Comparison of ENCODE assay signal across 9 mouse cellular contexts in genomic region chr8:120465710-120466109, GRCm38 (mm10).
A peak's percentile ranks its signal among the peaks of the same experiment; 100 is the strongest.
DNase-seq lines count a peak whose midpoint lies in the region; ATAC-seq lines count a peak whose summit lies in the region.
"Had no signal": no experiment of that assay in that cellular context is flagged by ENCODE, and none has a peak within 500 bp of the region (broad histone marks: within the 10 kb centered on the region; RNA-seq: fewer than 3 reads in every experiment).

No protein-coding gene starts in this region.

- DNase-seq in layer of hippocampus, adult 11-12 months (ENCODE audit: low spot score): peak; percentile 72
- no peak for DNase-seq in layer of hippocampus, adult 9-10 months (ENCODE audit: low spot score)
- peak; percentile 34 for DNase-seq in testis, postnatal 14 days (ENCODE audit: low spot score)
- no peak for DNase-seq in thymus, postnatal 0 days (ENCODE audit: low spot score)

- no peak overlapping the region for H3K9ac ChIP-seq in embryonic facial prominence, embryonic 15.5 days
- H3K9ac ChIP-seq in heart, embryonic 16.5 days (ENCODE audit: low read length): peak overlapping the region; percentile 43; the same call in 1 of the 2 replicates
- no peak overlapping the region for H3K9ac ChIP-seq in limb, embryonic 15.5 days

- no peaks in the 10 kb centered on the region for H3K27me3 ChIP-seq in embryonic facial prominence, embryonic 15.5 days
- H3K27me3 ChIP-seq in heart, embryonic 16.5 days (ENCODE audit: control insufficient read depth, insufficient read depth, low read length): no peaks in the 10 kb centered on the region; the same call in 1 of the 2 replicates
- peaks cover 8% of the 10 kb centered on the region; the same call in 1 of the 2 replicates for H3K27me3 ChIP-seq in limb, embryonic 15.5 days

- peak; percentile 34; the same call in 1 of the 2 replicates for ATAC-seq in embryonic facial prominence, embryonic 15.5 days (ENCODE audit: insufficient number of reproducible peaks, low FRiP score, low TSS enrichment, low read depth)
- ATAC-seq in heart, embryonic 16.5 days (replicated peaks; ENCODE audit: extremely low read depth, insufficient read depth, low FRiP score): peak; percentile 46
- ATAC-seq in limb, embryonic 15.5 days (ENCODE audit: insufficient number of reproducible peaks, low FRiP score, low TSS enrichment, low read depth): peak; percentile 37
- ATAC-seq in activated CD4-positive, CD25-positive, alpha-beta regulatory T cell, adult 4 months: no peak

- H3K9me3 ChIP-seq in embryonic facial prominence, embryonic 15.5 days (replicated peaks): no peaks in the 10 kb centered on the region
- H3K9me3 ChIP-seq in heart, embryonic 16.5 days (replicated peaks; ENCODE audit: control insufficient read depth, low read length): no peaks in the 10 kb centered on the region
- no peaks in the 10 kb centered on the region for H3K9me3 ChIP-seq in limb, embryonic 15.5 days

- H3K27ac ChIP-seq in embryonic facial prominence, embryonic 15.5 days (replicated peaks): peak overlapping the region; percentile 41; the same call in 1 of the 2 replicates
- H3K27ac ChIP-seq in heart, embryonic 16.5 days (ENCODE audit: low read length): peak overlapping the region; percentile 75
- H3K27ac ChIP-seq in limb, embryonic 15.5 days: peak overlapping the region; percentile 59
- H3K27ac ChIP-seq: heart, adult 2 months had no signal

- H3K4me2 ChIP-seq in embryonic facial prominence, embryonic 15.5 days (replicated peaks): no peak overlapping the region; the same call in 1 of the 2 replicates
- H3K4me2 ChIP-seq in heart, embryonic 16.5 days (ENCODE audit: low read depth, low read length): peak overlapping the region; percentile 36
- peak overlapping the region; percentile 2; the same call in 1 of the 2 replicates for H3K4me2 ChIP-seq in limb, embryonic 15.5 days

- H3K36me3 ChIP-seq in embryonic facial prominence, embryonic 15.5 days: no peaks in the 10 kb centered on the region
- H3K36me3 ChIP-seq in heart, embryonic 16.5 days (ENCODE audit: control insufficient read depth, insufficient read depth): no peaks in the 10 kb centered on the region
- H3K36me3 ChIP-seq in limb, embryonic 15.5 days: no peaks in the 10 kb centered on the region

- no peak overlapping the region for H3K4me3 ChIP-seq in embryonic facial prominence, embryonic 15.5 days (replicated peaks)
- H3K4me3 ChIP-seq in heart, embryonic 16.5 days (ENCODE audit: low read length): no peak overlapping the region
- no peak overlapping the region for H3K4me3 ChIP-seq in limb, embryonic 15.5 days
- H3K4me3 ChIP-seq: heart, adult 2 months had no signal

- H3K4me1 ChIP-seq in embryonic facial prominence, embryonic 15.5 days: peaks cover 52% of the 10 kb centered on the region
- H3K4me1 ChIP-seq in heart, embryonic 16.5 days (ENCODE audit: control insufficient read depth, insufficient read depth, low read length): peaks cover 42% of the 10 kb centered on the region
- H3K4me1 ChIP-seq in limb, embryonic 15.5 days: peaks cover 45% of the 10 kb centered on the region

- WGBS in embryonic facial prominence, embryonic 15.5 days: 4% methylated on average over 8 of the region's 8 CpGs
- 5% methylated on average over 8 of the region's 8 CpGs for WGBS in heart, embryonic 16.5 days
- 8% methylated on average over 8 of the region's 8 CpGs for WGBS in limb, embryonic 15.5 days

Comparison
In these comparisons a context has a peak if more than half of its experiments do, and no peak if none do; other contexts are left out.
1. DNase-seq: peak in layer of hippocampus, adult 11-12 months (single experiment) and testis, postnatal 14 days (single experiment); none in layer of hippocampus, adult 9-10 months (single experiment) and thymus, postnatal 0 days (single experiment).
2. Peak in every context shown above with its lines, with median percentiles within 50 percentile points of each other: H3K27ac ChIP-seq.